14 mouse cellular contexts compared by ENCODE assay signal in the genomic region with DNA sequence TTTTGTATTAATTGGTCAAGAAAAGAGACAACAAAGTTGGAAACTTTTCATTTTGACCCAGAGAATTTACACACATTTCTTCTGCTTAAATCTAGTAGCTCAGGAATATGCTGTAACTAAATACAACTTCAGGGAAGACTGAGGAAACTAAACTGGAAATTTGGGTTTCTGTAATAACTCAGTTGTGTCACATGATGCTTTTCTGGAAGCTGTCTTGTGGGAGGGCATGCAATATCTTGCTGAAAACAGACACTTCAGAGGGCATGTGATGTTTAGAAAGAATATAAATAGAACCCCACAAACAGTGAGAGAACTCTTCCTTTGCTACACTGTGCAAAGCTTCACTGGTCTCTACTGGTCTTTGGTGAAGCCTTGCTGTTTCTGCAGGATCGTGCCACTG.
"Had no signal": no experiment of that assay in that cellular context is flagged by ENCODE, and none has a peak within 500 bp of the region (broad histone marks: within the 10 kb centered on the region; RNA-seq: fewer than 3 reads in every experiment).

No protein-coding gene starts in this region.

- H3K27ac ChIP-seq: liver, embryonic 14.5 days; midbrain, embryonic 13.5 days; midbrain, embryonic 15.5 days; neural tube, embryonic 12.5 days had no signal

- ATAC-seq: midbrain, embryonic 13.5 days; midbrain, embryonic 15.5 days had no signal

- H3K9me3 ChIP-seq: midbrain, embryonic 13.5 days; midbrain, embryonic 15.5 days; neural tube, embryonic 12.5 days had no signal

- H3K4me1 ChIP-seq: midbrain, embryonic 13.5 days; midbrain, embryonic 15.5 days; neural tube, embryonic 12.5 days had no signal

- H3K36me3 ChIP-seq: midbrain, embryonic 13.5 days; midbrain, embryonic 15.5 days; neural tube, embryonic 12.5 days had no signal

- DNase-seq: lung, adult 18-20 months; lung, embryonic 14.5 days; lung, postnatal 10 days; lung, postnatal 4 days; right cerebral cortex, postnatal 14 days; spleen, adult 18-20 months; thymus, adult 18-20 months; thymus, postnatal 14 days; thymus, postnatal 36 days had no signal

- H3K9ac ChIP-seq: liver, embryonic 14.5 days; lung, embryonic 14.5 days; midbrain, embryonic 13.5 days; midbrain, embryonic 15.5 days; neural tube, embryonic 12.5 days had no signal

- H3K4me2 ChIP-seq: lung, embryonic 14.5 days; midbrain, embryonic 11.5 days; midbrain, embryonic 13.5 days; midbrain, embryonic 15.5 days; neural tube, embryonic 12.5 days had no signal

- H3K4me3 ChIP-seq: midbrain, embryonic 13.5 days; midbrain, embryonic 15.5 days; neural tube, embryonic 12.5 days had no signal

- H3K27me3 ChIP-seq: midbrain, embryonic 13.5 days; midbrain, embryonic 15.5 days; neural tube, embryonic 12.5 days had no signal
